Mouse (Mus musculus) heart, postnatal 14 days (tissue): Measurements from ENCODE around the gene Malrd1. TPM values are rescaled to one million over a fixed set of nuclear protein-coding genes. Genes with fewer than 3 reads are reported as not detected.
A peak's percentile ranks its signal among the peaks of the same experiment; 100 is the strongest.
"Not testable (repeated sequence)": the region's sequence is repeated elsewhere in the genome, so short reads cannot be mapped to it uniquely, and the experiment has no call there.

ENCODE experiments used
- DNase-seq, 2 experiments: peaks; one replicate each; pipeline ENCODE4 v3.0.0; 2021 to 2022
- intact Hi-C: fragments of 180-260 bp; cut with DNase I; formaldehyde crosslinking; loops from one replicate; pipeline ENCODE4 v1.15.1; 2025
- long read RNA-seq, 2 experiments: library from polyadenylated mRNA; stranded (forward); transcript quantifications; one replicate each; pipeline ENCODE4 v2.0.0; 2021
- total RNA-seq, 2 experiments: library from RNA; stranded (reverse); gene quantifications; 2 replicates each; pipeline ENCODE4 v1.2.3; 2021

Malrd1 gene
- total RNA-seq = not detected
- long read RNA-seq, experiment 1 = 0 reads
- long read RNA-seq, experiment 2 = 0 reads

GRCm38 (mm10) chr2:15526241-15526924, at the start of gene Malrd1:
Gene Malrd1, plus strand, starts transcription at chr2:15526479.
- DNase-seq = no peak
- intact Hi-C loops = no loop called here

DNA sequence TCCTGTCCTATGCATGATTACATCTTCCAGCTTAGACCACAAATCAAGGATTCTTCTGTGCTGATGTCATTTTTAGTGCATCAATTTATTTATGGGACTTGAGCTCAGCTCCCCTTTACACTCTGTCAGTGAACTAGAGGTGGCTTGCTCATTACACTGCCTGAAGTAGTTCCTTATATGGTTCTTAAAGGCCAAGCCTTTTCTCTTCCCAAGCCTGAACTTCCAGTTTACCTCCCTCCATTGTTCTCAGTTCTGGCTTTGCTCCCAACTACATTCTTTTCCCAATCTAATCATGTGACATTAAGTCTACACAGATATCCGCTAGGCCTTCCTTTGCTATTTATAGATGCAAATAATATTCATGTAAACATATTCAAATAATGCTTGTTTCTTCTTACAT, 12.4 kb downstream of the Malrd1 start:
- intact Hi-C loops = no loop called here
- no peak for DNase-seq

DNA sequence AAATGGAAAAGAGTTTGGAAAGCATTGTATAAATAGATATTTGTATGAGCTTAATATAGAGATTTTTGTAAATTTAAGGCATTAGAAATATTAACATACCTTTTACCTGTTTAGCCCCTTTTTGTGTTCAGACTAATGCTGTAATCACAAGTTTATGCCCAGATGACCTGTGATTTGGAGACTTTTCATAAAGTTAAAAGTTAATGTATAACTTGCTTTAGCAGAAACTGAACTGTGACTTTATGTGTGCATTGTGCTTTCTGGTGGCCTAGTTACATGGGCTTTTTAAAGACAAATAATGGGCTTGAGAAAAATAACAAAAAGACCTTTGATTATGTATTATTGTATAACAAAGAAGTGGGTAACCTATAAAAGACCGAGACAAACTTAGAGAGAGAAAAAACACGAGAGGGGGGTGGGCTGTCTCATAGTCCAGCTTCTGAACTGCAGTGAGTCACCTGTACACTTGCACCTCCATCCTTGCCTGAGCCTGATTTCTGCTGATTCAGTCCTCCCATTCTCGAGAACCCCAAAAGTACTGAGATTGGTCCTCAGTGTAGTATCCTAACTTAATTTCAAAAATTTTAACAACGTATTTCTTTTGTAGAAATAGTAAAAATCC, 87.2 kb downstream of the Malrd1 start:
- intact Hi-C loops = no loop called here
- no peak for DNase-seq

DNA sequence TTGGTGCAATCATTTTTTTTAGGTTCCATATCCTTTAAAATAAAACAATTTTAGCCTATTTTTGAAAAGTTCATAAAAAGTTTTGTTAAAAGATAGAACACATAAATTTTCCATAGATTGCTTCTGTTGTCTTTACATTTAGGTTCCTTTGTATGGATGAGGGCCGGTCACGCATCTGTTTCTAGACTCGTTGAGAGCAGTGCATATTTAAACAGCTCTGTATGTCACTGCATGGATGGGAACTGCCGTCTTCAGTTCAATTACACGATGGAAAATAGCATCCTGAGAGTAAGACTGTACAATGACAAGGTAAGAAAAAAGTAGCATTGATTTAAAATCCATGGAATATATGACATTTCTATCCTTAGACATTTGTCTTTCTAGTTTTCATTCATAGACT, 87.7 kb downstream of the Malrd1 start:
- intact Hi-C loops = no loop called here
- no peak for DNase-seq

GRCm38 (mm10) chr2:15635761-15636160, 109.5 kb downstream of the Malrd1 start:
- intact Hi-C loops = no loop called here
- DNase-seq = no peak

- DNase-seq = no peak
- intact Hi-C loops = no loop called here
Measured at GRCm38 (mm10) chr2:15643864-15644263, 117.6 kb downstream of the Malrd1 start.

DNA sequence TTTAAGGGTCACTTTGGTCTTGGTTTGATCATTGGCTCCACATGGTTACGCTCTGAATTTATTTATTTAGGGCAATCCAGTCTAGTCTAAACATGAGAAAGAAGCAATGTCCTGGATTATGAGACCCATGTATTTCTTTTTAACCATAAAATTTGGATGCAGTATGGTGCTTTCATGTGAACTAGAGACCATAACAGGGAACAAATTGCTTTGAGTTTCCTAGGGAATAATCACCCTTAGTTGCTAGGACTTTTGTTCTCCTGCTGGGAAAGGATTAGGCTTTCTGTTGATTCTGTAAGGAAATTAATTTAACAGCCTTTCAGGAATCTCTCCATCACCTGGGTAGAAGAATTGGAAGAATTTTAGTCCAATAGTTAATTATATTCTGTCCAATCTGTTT, 130.1 kb downstream of the Malrd1 start:
- no peak for DNase-seq
- intact Hi-C loops = no loop called here

GRCm38 (mm10) chr2:15702977-15703376, 176.7 kb downstream of the Malrd1 start:
- intact Hi-C loops = no loop called here
- DNase-seq = no peak

DNA sequence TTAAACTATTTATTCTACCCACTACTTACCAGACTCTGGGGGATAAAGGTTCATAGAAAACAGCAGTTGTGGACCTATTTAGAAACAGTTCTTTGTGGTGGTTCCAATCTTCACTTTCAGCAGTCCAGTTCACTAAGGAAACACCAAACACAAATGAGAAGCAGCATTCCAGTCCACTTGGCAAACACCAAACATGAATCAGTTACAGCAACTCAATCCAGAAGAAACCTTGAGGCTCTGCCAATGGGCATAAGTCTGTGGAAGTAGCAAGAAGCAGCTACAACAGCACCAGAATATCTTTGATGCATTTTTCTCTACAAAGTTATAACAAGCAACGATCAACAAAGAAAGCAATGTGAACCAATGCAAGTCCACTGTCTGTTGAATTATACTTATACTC, 214.7 kb downstream of the Malrd1 start:
- intact Hi-C loops = no loop called here
- no peak for DNase-seq

DNA sequence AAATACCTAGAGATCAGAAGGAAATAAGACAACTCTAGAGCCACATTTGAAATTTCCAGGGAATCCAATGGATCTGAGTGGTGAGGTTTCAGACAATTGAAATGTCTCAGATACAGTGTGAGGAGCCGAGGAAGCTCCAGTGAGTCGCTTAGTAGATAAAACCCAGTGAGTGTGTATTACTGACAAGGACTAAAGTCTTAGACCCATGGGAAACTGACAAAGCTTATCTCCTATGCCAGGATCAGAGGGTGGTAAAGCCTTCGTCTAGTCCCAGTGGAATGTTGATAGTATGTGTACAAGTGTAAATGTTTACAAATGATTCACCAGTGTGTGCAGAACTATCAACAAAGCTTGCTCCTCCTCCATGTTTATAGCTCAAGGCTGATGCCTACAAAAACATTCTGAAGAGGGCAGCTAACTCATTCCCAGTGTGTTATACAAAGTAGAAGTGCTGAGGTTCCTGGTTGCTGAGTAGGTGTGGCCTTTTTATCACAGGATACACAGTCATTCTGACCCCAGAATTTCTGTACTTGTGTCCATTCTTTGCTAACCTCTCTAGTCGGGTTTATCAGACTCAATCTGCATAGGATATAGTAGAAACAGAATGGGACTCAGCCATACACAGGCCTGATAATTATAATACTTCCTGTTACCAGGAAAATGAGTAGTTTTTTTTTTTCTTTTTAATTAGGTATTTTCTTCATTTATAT, 218.9 kb downstream of the Malrd1 start:
- DNase-seq = no peak
- intact Hi-C loops = no loop called here

- intact Hi-C loops = no loop called here
- DNase-seq = no peak
Measured at GRCm38 (mm10) chr2:15784818-15785217, 258.5 kb downstream of the Malrd1 start.

- DNase-seq = no peak
- intact Hi-C loops = no loop called here
Measured at GRCm38 (mm10) chr2:15815724-15816123, 289.4 kb downstream of the Malrd1 start.

- intact Hi-C loops = no loop called here
- DNase-seq = peak in 1 of 2 experiments; percentile 1
Measured at GRCm38 (mm10) chr2:15869380-15869779, 343.1 kb downstream of the Malrd1 start.

DNA sequence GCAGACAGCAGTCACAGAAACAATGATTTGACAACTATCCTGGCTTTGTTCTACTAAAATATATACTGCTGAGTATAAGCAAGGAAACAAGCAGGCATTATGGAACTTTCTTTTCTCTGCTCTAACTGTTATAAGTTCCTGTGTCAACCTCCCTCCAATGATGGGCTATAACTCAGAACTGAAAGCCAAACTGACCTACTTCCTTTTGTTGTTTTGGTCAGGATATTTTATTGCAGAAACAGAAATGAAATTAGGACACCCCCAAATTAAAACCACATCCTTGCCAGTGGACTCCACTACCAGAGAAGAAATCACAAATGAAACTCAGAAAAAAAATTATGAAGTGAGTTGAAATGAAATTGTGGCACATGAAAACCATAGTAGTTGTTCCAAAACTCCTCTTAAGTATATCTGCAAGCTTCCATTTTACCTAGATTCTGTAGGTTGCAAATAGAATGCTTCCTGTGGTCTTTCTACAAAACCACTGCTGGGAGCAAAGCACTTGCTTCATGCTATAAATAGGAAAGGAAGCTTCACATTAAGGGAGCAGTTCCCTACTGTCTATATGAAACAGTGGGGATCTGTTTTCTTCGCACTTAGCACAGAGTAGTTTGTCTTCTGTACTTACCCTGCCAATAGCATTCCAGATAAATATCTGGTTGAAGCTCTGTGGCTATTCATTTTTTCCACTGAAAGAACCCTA, 367.3 kb downstream of the Malrd1 start:
- DNase-seq = no peak
- intact Hi-C loops = no loop called here

DNA sequence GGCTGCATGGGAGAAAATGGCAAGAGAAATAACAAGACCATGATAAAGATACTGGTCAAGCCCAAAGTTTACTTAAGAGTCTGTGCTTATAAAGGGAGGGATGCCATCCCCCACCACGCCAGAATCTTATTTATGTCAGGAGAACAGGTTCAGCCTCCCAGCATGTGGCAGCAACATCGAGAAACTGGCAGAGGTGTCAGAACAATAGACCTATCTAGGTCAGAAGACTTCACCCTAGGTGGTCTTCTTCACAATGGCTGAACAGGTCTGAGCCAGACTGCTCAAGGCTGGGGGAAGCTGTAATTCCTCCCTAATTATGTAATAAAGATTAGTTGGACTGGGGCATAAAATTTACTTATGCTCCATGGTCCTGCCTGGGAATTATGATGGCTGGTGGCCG, 399.2 kb downstream of the Malrd1 start:
- intact Hi-C loops = no loop called here
- no peak for DNase-seq

DNA sequence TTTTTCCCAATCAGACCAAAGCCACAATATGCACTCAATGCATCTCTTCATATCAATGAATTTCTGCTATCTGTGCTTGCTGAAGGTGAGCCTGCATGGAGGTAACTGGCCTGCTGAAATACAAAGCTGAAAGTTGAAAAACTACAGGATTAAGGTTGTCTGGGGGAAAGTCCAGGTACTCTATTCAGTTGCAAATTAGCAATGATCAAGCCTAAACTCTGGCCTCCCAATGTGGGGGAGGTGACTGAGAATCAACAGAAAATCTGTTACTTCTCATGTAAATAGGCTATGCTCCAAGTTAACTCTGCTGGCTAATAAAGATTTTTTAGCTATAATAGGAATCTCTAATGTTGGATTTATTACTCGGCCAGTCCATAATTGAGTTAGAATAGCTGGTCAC, 399.8 kb downstream of the Malrd1 start:
- intact Hi-C loops = no loop called here
- no peak for DNase-seq

DNA sequence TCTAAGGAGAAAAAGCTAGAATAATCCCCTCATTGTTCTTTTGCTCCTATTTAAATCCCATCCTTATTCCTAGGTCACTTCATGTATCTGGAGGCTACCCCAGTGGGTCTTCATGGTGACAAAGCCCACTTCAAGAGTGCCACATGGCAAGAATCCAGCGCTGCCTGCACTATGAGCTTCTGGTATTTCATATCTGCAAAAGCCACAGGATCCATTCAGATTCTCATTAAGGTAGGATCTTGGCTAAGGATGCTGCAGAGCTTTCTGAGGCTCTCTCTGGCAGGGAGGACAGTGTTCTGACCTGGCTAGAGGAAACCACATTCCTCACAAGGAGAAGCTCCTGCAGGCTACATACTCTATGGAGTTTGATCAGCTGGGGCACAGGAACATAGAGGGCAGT, 405.2 kb downstream of the Malrd1 start:
- no peak for DNase-seq
- intact Hi-C loops = no loop called here

DNA sequence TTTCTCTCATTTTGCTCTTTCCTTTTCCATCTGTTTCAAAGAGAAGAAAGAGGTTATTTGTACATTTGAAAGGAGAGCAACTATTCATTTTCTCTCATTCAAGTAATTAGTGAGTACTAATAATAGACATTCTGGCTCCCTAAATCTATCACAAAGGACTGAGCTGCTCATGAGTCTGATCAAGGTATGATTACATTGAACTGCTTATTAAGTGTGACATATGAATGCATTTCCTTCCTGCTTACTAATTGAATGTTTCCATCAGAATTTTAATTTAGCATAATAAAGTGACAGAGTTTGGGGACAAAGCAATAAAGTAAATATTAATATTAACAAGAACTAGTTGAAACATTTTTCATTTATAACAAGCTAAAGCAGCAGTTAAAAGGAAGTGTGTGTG, 405.6 kb downstream of the Malrd1 start:
- DNase-seq = no peak
- intact Hi-C loops = no loop called here

- no peak for DNase-seq
- intact Hi-C loops = no loop called here
Measured at GRCm38 (mm10) chr2:15932340-15932739, 406.1 kb downstream of the Malrd1 start.

- no peak for DNase-seq
- intact Hi-C loops = no loop called here
Measured at GRCm38 (mm10) chr2:16002925-16003324, 476.6 kb downstream of the Malrd1 start.

GRCm38 (mm10) chr2:16017046-16017445, 490.8 kb downstream of the Malrd1 start:
- intact Hi-C loops, DNase-seq: not testable (repeated sequence)
